Comparison of ENCODE assay signal across 7 mouse cellular contexts in the genomic region with DNA sequence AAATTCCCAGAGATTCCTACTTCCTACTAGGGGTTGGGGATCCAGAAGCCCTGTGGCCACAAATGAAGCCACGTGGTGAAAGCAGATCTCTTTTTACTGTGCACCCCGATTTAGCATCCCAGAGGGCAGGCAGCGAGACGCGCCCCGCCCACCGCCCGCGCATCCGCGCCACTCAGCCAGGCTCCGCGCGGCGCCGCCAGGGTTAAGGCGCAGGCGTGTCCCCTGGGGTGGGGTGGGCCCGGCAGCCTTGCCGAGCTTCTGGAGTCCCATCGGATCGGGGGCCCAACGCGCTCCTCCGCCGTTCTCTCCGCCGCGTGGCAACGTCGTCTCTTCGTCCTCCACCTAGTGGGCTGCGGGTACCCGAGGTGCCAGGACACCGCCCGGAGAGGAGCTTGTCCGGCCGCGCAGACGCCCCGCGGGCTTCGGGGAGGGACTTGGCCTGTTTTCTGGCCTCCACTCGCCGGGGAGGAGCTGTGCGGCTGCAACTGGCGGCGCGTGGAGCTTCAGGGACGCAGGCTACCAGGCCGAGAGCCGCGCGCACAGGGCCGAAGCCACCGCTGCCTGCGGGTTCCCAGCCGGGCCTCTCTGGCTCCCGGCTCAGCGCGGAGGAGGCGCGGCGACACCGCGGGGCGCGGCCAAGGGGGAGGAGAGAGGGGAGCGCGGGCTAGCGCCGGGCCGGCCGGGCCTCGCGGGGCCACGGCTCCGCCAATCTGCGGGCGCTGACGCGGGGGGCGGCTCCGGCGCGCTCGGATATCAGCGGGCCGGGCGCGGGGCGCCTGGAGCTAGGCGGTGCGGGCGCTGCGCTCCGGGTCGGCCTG. TPM values are rescaled to one million over a fixed set of nuclear protein-coding genes. Genes with fewer than 3 reads are reported as not detected.
DNase-seq lines count a peak whose midpoint lies in the region; ATAC-seq and TF ChIP-seq lines count a peak whose summit lies in the region.

A gene (plus strand): TSS at position 212 of the 818 bp plus-strand sequence.

- TF ChIP-seq CTCF in bone marrow macrophage, adult 2 months (IDR thresholded peaks at IDR 0.05; ENCODE audit: low read depth, low read length), result no peak
- TF ChIP-seq CTCF in intestine, postnatal 0 days (IDR thresholded peaks at IDR 0.05; ENCODE audit: low read depth), result peak; percentile 11; the same call in 1 of the 2 replicates

- peak; percentile 78 for ATAC-seq in granulocyte monocyte progenitor cell, adult 5-6 weeks (replicated peaks; ENCODE audit: poor library complexity, severe bottlenecking)
- ATAC-seq in intestine, postnatal 0 days, result peak; percentile 88
- ATAC-seq in megakaryocyte progenitor cell, adult 5-6 weeks (replicated peaks; ENCODE audit: poor library complexity), result peak; percentile 69

- H3K36me3 ChIP-seq in embryonic facial prominence, embryonic 10.5 days (replicated peaks), result no peaks in the 10 kb centered on the region
- H3K36me3 ChIP-seq in intestine, postnatal 0 days (ENCODE audit: control insufficient read depth, insufficient read depth), result no peaks in the 10 kb centered on the region

- WGBS in embryonic facial prominence, embryonic 10.5 days, result under 1% methylated on average over 98 of the region's 98 CpGs
- WGBS in intestine, postnatal 0 days, result under 1% methylated on average over 77 of the region's 98 CpGs

- peak within 1 kb of the TSS; percentile 94 for H3K4me2 ChIP-seq in intestine, postnatal 0 days (replicated peaks; ENCODE audit: low read depth)

- intact Hi-C loops in left cerebral cortex, postnatal 25 days (cut with DNase I), result no loop called here

- peaks cover 28% of the 10 kb centered on the region for H3K4me1 ChIP-seq in bone marrow macrophage, adult 2 months (ENCODE audit: control insufficient read depth, insufficient read depth, low read length)
- peaks cover 43% of the 10 kb centered on the region for H3K4me1 ChIP-seq in embryonic facial prominence, embryonic 10.5 days
- H3K4me1 ChIP-seq in intestine, postnatal 0 days (replicated peaks; ENCODE audit: control insufficient read depth, insufficient read depth, low read length), result peaks cover 11% of the 10 kb centered on the region; the same call in 1 of the 2 replicates

- no peaks in the 10 kb centered on the region for H3K9me3 ChIP-seq in embryonic facial prominence, embryonic 10.5 days
- no peaks in the 10 kb centered on the region for H3K9me3 ChIP-seq in intestine, postnatal 0 days (ENCODE audit: control insufficient read depth)

- DNase-seq in embryonic facial prominence, embryonic 10.5 days (ENCODE audit: low spot score), result peak; percentile 82
- peak; percentile 75 to 81 for DNase-seq in left cerebral cortex, postnatal 25 days (ENCODE audit: low spot score in 2 of 2)
- DNase-seq in right cerebral cortex, postnatal 25 days, result peak; percentile 85

- peaks cover 85% of the 10 kb centered on the region for H3K27me3 ChIP-seq in embryonic facial prominence, embryonic 10.5 days (replicated peaks; ENCODE audit: low read depth, poor library complexity, severe bottlenecking)
- H3K27me3 ChIP-seq in intestine, postnatal 0 days (replicated peaks; ENCODE audit: control insufficient read depth, insufficient read depth, low read length), result peaks cover 44% of the 10 kb centered on the region

- H3K9ac ChIP-seq in intestine, postnatal 0 days (ENCODE audit: low read depth, low read length), result peak within 1 kb of the TSS; percentile 53

- H3K4me3 ChIP-seq in bone marrow macrophage, adult 2 months (ENCODE audit: insufficient read depth, low read length), result peak within 1 kb of the TSS; percentile 81
- H3K4me3 ChIP-seq in embryonic facial prominence, embryonic 10.5 days, result peak within 1 kb of the TSS; percentile 68
- peak within 1 kb of the TSS; percentile 53 for H3K4me3 ChIP-seq in intestine, postnatal 0 days (ENCODE audit: low read depth, low read length)

- TF ChIP-seq POLR2A in bone marrow macrophage, adult 2 months (IDR thresholded peaks at IDR 0.05; ENCODE audit: borderline replicate concordance, low read depth, low read length), result no peak

- peak within 1 kb of the TSS; percentile 82 for H3K27ac ChIP-seq in bone marrow macrophage, adult 2 months (ENCODE audit: insufficient read depth, low read depth, low read length)
- peak within 1 kb of the TSS; percentile 77 for H3K27ac ChIP-seq in embryonic facial prominence, embryonic 10.5 days (replicated peaks)
- peak within 1 kb of the TSS; percentile 57; the same call in 1 of the 2 replicates for H3K27ac ChIP-seq in intestine, postnatal 0 days (ENCODE audit: low read depth, low read length)

RNA-seq across cellular contexts. Expression of the gene that starts here (rescaled TPM):
- 33.1 and 36.5 TPM in 2 replicates for polyA plus RNA-seq in bone marrow macrophage, adult 2 months (2012; ENCODE audit: insufficient read depth, insufficient read length, missing spikeins)
- 4.4 and 4.6 TPM in 2 replicates for polyA plus RNA-seq in embryonic facial prominence, embryonic 10.5 days (2016; fragmentation: Nextera tagmentation; extraction: Ambion mirVana)
- total RNA-seq in granulocyte monocyte progenitor cell, adult 5-6 weeks (2014; fragmentation: Nextera tagmentation), result 1.5 and 6.0 TPM in 2 replicates
- total RNA-seq in granulocyte monocyte progenitor cell, adult 5-6 weeks (2017), result 1.4 and 4.7 TPM in 2 replicates
- 2.5 and 3.3 TPM in 2 replicates for polyA plus RNA-seq in intestine, postnatal 0 days (2015; fragmentation: Nextera tagmentation; extraction: Ambion mirVana)
- 10 to 100 TPM; 39.0 to 40.2 TPM for total RNA-seq in left cerebral cortex, postnatal 25 days (2021)
- total RNA-seq in megakaryocyte progenitor cell, adult 5-6 weeks (2015), result 2.0 and 3.4 TPM in 2 replicates
- total RNA-seq in megakaryocyte progenitor cell, adult 5-6 weeks (2017), result 2.5 and 6.3 TPM in 2 replicates

Comparison
In these comparisons a context has a peak if more than half of its experiments do, and no peak if none do; other contexts are left out.
1. Peak in every context shown above with its lines: DNase-seq, ATAC-seq, H3K4me3 ChIP-seq and H3K27ac ChIP-seq.
2. RNA of the gene that starts here (total RNA-seq): 39.0 to 40.2 TPM in left cerebral cortex, postnatal 25 days; 1.4 to 6.0 TPM in granulocyte monocyte progenitor cell, adult 5-6 weeks and 2.0 to 6.3 TPM in megakaryocyte progenitor cell, adult 5-6 weeks; every median in the first group is over 4 times any median in the second.